In the genomic region with DNA sequence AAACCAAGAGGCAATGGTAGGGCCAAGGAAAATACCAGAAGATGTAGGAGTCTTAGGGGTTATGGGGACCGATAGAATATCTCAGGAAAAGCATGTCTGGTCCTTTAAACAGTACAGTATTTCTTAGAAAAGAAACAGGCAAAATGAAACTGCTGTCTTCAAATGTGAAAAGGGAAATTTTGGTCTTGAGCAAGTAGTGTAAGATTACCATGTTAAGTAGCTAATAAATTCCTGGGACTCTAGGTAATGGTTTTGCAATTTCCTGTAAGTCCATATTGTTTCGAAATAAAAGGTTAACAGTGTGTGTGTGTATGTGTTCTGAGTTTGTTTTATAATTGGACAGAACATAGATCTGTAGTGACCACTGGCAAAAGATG, we compare ENCODE assay signal across 8 mouse cellular contexts. TPM values are rescaled to one million over a fixed set of nuclear protein-coding genes. Genes with fewer than 3 reads are reported as not detected.
DNase-seq lines count a peak whose midpoint lies in the region; ATAC-seq and TF ChIP-seq lines count a peak whose summit lies in the region.

No protein-coding gene starts in this region.

- no peaks in the 10 kb centered on the region for H3K27me3 ChIP-seq in heart, embryonic 14.5 days (ENCODE audit: control insufficient read depth, insufficient read depth, low read length)
- no peaks in the 10 kb centered on the region for H3K27me3 ChIP-seq in Patski
- H3K27me3 ChIP-seq in heart, embryonic 15.5 days = no peaks in the 10 kb centered on the region

- in situ Hi-C loops in Patski (cut with MboI; ENCODE audit: low pct_unique_long_range_greater_than_20kb) = loop anchor here (25.0 kb wide), 1 partner anchor 413 kb away; no protein-coding TSS in a partner anchor

- H3K36me3 ChIP-seq in heart, embryonic 14.5 days (ENCODE audit: control insufficient read depth, insufficient read depth, low read length) = no peaks in the 10 kb centered on the region
- no peaks in the 10 kb centered on the region for H3K36me3 ChIP-seq in heart, embryonic 15.5 days
- H3K36me3 ChIP-seq in macrophage (ENCODE audit: inconsistent target) = no peaks in the 10 kb centered on the region

- peak overlapping the region; percentile 60 for H3K4me2 ChIP-seq in heart, embryonic 14.5 days (ENCODE audit: low read length)
- H3K4me2 ChIP-seq in heart, embryonic 15.5 days = peak overlapping the region; percentile 65

- no peak for DNase-seq in heart, postnatal 10 days
- DNase-seq in Patski (ENCODE audit: low read depth, low spot score) = peak; percentile 47
- no peak for DNase-seq in right cerebral cortex, adult 2 months (ENCODE audit: low spot score in 2 of 2)
- DNase-seq in spleen, postnatal 10 days (ENCODE audit: low spot score in 2 of 2) = no peak
- DNase-seq in kidney, postnatal 36 days = no peak

- H3K79me2 ChIP-seq in macrophage (ENCODE audit: inconsistent target) = no peaks in the 10 kb centered on the region

- peak overlapping the region; percentile 49 to 80; a peak in 3 of 4 replicates for H3K4me3 ChIP-seq in heart, embryonic 14.5 days (ENCODE audit: control insufficient read depth in 1 of 2, insufficient read depth in 1 of 2, low read depth in 1 of 2, low read length in 2 of 2)
- peak overlapping the region; percentile 67 for H3K4me3 ChIP-seq in heart, embryonic 15.5 days
- H3K4me3 ChIP-seq in macrophage (ENCODE audit: inconsistent target) = peak overlapping the region; percentile 58

- TF ChIP-seq CTCF in Patski (IDR thresholded peaks at IDR 0.05) = no peak

- H3K27ac ChIP-seq in heart, embryonic 14.5 days (replicated peaks in 1 of 2; ENCODE audit: control insufficient read depth in 1 of 2, insufficient read depth in 1 of 2, low read depth in 2 of 2, low read length in 2 of 2) = peak overlapping the region; percentile 79 to 81
- H3K27ac ChIP-seq in heart, embryonic 15.5 days = peak overlapping the region; percentile 95
- peak overlapping the region; percentile 42 for H3K27ac ChIP-seq in macrophage

- ATAC-seq in heart, embryonic 14.5 days (ENCODE audit: insufficient number of reproducible peaks, insufficient read depth, low FRiP score, low read depth) = no peak
- ATAC-seq in Patski = peak; percentile 45
- ATAC-seq in heart, embryonic 15.5 days (replicated peaks; ENCODE audit: insufficient number of reproducible peaks, insufficient read depth, low FRiP score, low read depth) = no peak

- 58% methylated on average over 2 of the region's 2 CpGs for whole genome bisulfite sequencing in heart, embryonic 14.5 days
- WGBS in heart, embryonic 15.5 days = 57% methylated on average over 2 of the region's 2 CpGs
- 14% methylated on average over 2 of the region's 2 CpGs for WGBS in macrophage (ENCODE audit: missing documents)

- H3K4me1 ChIP-seq in heart, embryonic 14.5 days (ENCODE audit: control insufficient read depth in 2 of 2, insufficient read depth in 2 of 2, low read length in 2 of 2) = peaks cover 2 to 5% of the 10 kb centered on the region in 2 experiments; a peak in 2 of 4 replicates
- H3K4me1 ChIP-seq in heart, embryonic 15.5 days (replicated peaks) = peaks cover 4% of the 10 kb centered on the region; the same call in 1 of the 2 replicates

- intact Hi-C loops in heart, postnatal 10 days (cut with DNase I) = loop anchor here (5.0 to 10.0 kb wide), 2 partner anchors 238 to 410 kb away; partner anchors contain the start of gene Ssbp2

- POLR2A ChIA-PET in Patski (lab: Charles Lee) = interaction anchor here (0.9 to 1.6 kb wide), 4 partner anchors 87 to 184 kb away, joined by 3 to 5 read pairs (median 4); no protein-coding TSS in a partner anchor

- CTCF ChIA-PET in Patski (lab: Charles Lee) = interaction anchor here (1.1 kb wide), 1 partner anchor 81 kb away, joined by 3 read pairs; no protein-coding TSS in a partner anchor

- H3K9me3 ChIP-seq in heart, embryonic 14.5 days (ENCODE audit: control insufficient read depth, low read length) = no peaks in the 10 kb centered on the region
- H3K9me3 ChIP-seq in heart, embryonic 15.5 days (replicated peaks) = no peaks in the 10 kb centered on the region

- peak overlapping the region; percentile 70 for H3K9ac ChIP-seq in heart, embryonic 14.5 days (ENCODE audit: low read length)
- peak overlapping the region; percentile 83 for H3K9ac ChIP-seq in heart, embryonic 15.5 days

RNA-seq across cellular contexts. Expression of gene Atg10, which starts 0.7 kb away (rescaled TPM):
- polyA plus RNA-seq in heart, embryonic 14.5 days (2014; fragmentation: Nextera tagmentation; extraction: Ambion mirVana) = 30.7 and 36.4 TPM in 2 replicates
- total RNA-seq in heart, postnatal 10 days (2021) = 10 to 100 TPM; 22.6 to 23.5 TPM
- polyA plus RNA-seq in Patski (2021) (21.5 TPM), macrophage (2018) (7.3 to 9.7 TPM (median 8.6 TPM) in 3 replicates)
- polyA plus RNA-seq in heart, embryonic 15.5 days (2015; fragmentation: Nextera tagmentation; extraction: Ambion mirVana) = 26.5 and 29.1 TPM in 2 replicates
- 10 to 100 TPM in 6 of 26 experiments, 1 to 10 TPM in 20; 1.5 to 13.6 (median 8.7) TPM for total RNA-seq in macrophage (2018; cell fraction: chromatin; rRNA removed)
- 10 to 100 TPM in 13 of 26 experiments, 1 to 10 TPM in 13; 6.9 to 14.1 (median 10.1) TPM for total RNA-seq in macrophage (2018; cell fraction: cytosol; rRNA removed)
- total RNA-seq in macrophage (2018; cell fraction: nucleus; rRNA removed) = 10 to 100 TPM in 7 of 26 experiments, 1 to 10 TPM in 19; 4.8 to 17.0 (median 8.8) TPM

Comparison
In these comparisons a context has a peak if more than half of its experiments do, and no peak if none do; other contexts are left out.
1. H3K27ac ChIP-seq: peak in every context shown above with its lines; median percentile 95 in heart, embryonic 15.5 days; 80 in heart, embryonic 14.5 days; 42 in macrophage.